In genomic region chr9:58086861-58087260, GRCm38 (mm10) we compare ENCODE assay signal across 20 mouse cellular contexts. TPM values are rescaled to one million over a fixed set of nuclear protein-coding genes. Genes with fewer than 3 reads are reported as not detected.
DNase-seq lines count a peak whose midpoint lies in the region; ATAC-seq lines count a peak whose summit lies in the region.
"Had no signal": no experiment of that assay in that cellular context is flagged by ENCODE, and none has a peak within 500 bp of the region (broad histone marks: within the 10 kb centered on the region; RNA-seq: fewer than 3 reads in every experiment).

No protein-coding gene starts in this region.

- intact Hi-C loops in left cerebral cortex, postnatal 4 days (cut with DNase I) = no loop called here
- intact Hi-C loops in left cerebral cortex, postnatal 14 days (cut with DNase I) = no loop called here

- no peaks in the 10 kb centered on the region for H3K9me3 ChIP-seq in limb, embryonic 12.5 days
- H3K9me3 ChIP-seq in neural tube, embryonic 15.5 days (replicated peaks) = no peaks in the 10 kb centered on the region
- H3K9me3 ChIP-seq: G1E; limb, embryonic 15.5 days had no signal

- no peaks in the 10 kb centered on the region for H3K36me3 ChIP-seq in limb, embryonic 12.5 days
- H3K36me3 ChIP-seq in neural tube, embryonic 15.5 days = no peaks in the 10 kb centered on the region
- H3K36me3 ChIP-seq: G1E; limb, embryonic 15.5 days had no signal

- H3K27ac ChIP-seq in limb, embryonic 12.5 days = 0 out of 2 replicates have a peak overlapping the region, but pooled peaks have one; percentile 23
- H3K27ac ChIP-seq in neural tube, embryonic 15.5 days (replicated peaks) = peak overlapping the region; percentile 45; the same call in 1 of the 2 replicates
- H3K27ac ChIP-seq: limb, embryonic 15.5 days; stomach, postnatal 0 days had no signal

- DNase-seq in cerebellum, postnatal 10 days = peak; percentile 62
- no peak for DNase-seq in cerebellum, postnatal 4 days (ENCODE audit: low spot score in 2 of 2)
- DNase-seq in left cerebral cortex, postnatal 4 days = peak; percentile 57
- DNase-seq in left cerebral cortex, postnatal 14 days (ENCODE audit: low spot score in 2 of 2) = no peak
- DNase-seq in thymus, postnatal 4 days = no peak
- no peak for DNase-seq in lung, postnatal 14 days
- DNase-seq: cerebellum, adult 8-10 months; heart, adult 11 months; kidney, adult 2 months; kidney, postnatal 4 days had no signal

- ATAC-seq in limb, embryonic 12.5 days (ENCODE audit: insufficient number of reproducible peaks, insufficient read depth, low FRiP score, low TSS enrichment, low read depth) = no peak
- ATAC-seq in neural tube, embryonic 15.5 days (ENCODE audit: low FRiP score) = no peak
- ATAC-seq: CD4-positive, CD25-positive, alpha-beta regulatory T cell, adult 4 months had no signal

- H3K4me2 ChIP-seq in limb, embryonic 12.5 days = no peak overlapping the region
- no peak overlapping the region for H3K4me2 ChIP-seq in neural tube, embryonic 15.5 days
- H3K4me2 ChIP-seq: limb, embryonic 15.5 days had no signal

- H3K4me1 ChIP-seq in limb, embryonic 12.5 days (replicated peaks) = peaks cover 62% of the 10 kb centered on the region
- peaks cover 45% of the 10 kb centered on the region for H3K4me1 ChIP-seq in neural tube, embryonic 15.5 days

- peaks cover 18% of the 10 kb centered on the region for H3K27me3 ChIP-seq in limb, embryonic 12.5 days
- H3K27me3 ChIP-seq in neural tube, embryonic 15.5 days (replicated peaks) = no peaks in the 10 kb centered on the region; the same call in 1 of the 2 replicates
- H3K27me3 ChIP-seq: limb, embryonic 15.5 days had no signal

- 62% methylated on average over 7 of the region's 7 CpGs for WGBS in limb, embryonic 12.5 days
- WGBS in neural tube, embryonic 15.5 days = 43% methylated on average over 7 of the region's 7 CpGs

- H3K4me3 ChIP-seq in limb, embryonic 12.5 days (replicated peaks) = no peak overlapping the region
- H3K4me3 ChIP-seq in neural tube, embryonic 15.5 days (replicated peaks) = no peak overlapping the region
- H3K4me3 ChIP-seq: limb, embryonic 15.5 days had no signal

- no peak overlapping the region for H3K9ac ChIP-seq in limb, embryonic 12.5 days (replicated peaks)
- no peak overlapping the region for H3K9ac ChIP-seq in neural tube, embryonic 15.5 days (replicated peaks)
- H3K9ac ChIP-seq: limb, embryonic 15.5 days had no signal

RNA-seq across cellular contexts. Expression of gene Stra6, which starts 23.3 kb away (rescaled TPM):
- total RNA-seq in left cerebral cortex, postnatal 4 days (2021) = 10 to 100 TPM; 10.1 to 12.5 TPM
- total RNA-seq in left cerebral cortex, postnatal 14 days (2021) = 10 to 100 TPM in 1 of 2 experiments, 1 to 10 TPM in 1; 7.7 to 10.4 TPM
- polyA plus RNA-seq in limb, embryonic 12.5 days (2016; fragmentation: Nextera tagmentation; extraction: Ambion mirVana) = 37.5 and 49.0 TPM in 2 replicates
- polyA plus RNA-seq in neural tube, embryonic 15.5 days (2015; fragmentation: Nextera tagmentation; extraction: Ambion mirVana) = 20.6 and 21.5 TPM in 2 replicates
- total RNA-seq: megakaryocyte-erythroid progenitor cell, adult 5-6 weeks had no signal
- polyA plus RNA-seq: G1E; liver, embryonic 16.5 days had no signal

RNA-seq across cellular contexts. Expression of gene Ccdc33, which starts 31.8 kb away (rescaled TPM):
- total RNA-seq in left cerebral cortex, postnatal 4 days (2021) = under 1 TPM; 0.62 to 0.66 TPM
- 1 to 10 TPM in 1 of 2 experiments, under 1 TPM in 1; 0.42 to 1.3 TPM for total RNA-seq in left cerebral cortex, postnatal 14 days (2021)
- 0.19 and 0.42 TPM in 2 replicates for polyA plus RNA-seq in limb, embryonic 12.5 days (2016; fragmentation: Nextera tagmentation; extraction: Ambion mirVana)
- 0.13 and 0.15 TPM in 2 replicates for polyA plus RNA-seq in neural tube, embryonic 15.5 days (2015; fragmentation: Nextera tagmentation; extraction: Ambion mirVana)
- total RNA-seq: gastrocnemius, adult 8-10 months; megakaryocyte-erythroid progenitor cell, adult 5-6 weeks had no signal
- polyA plus RNA-seq: CD4-positive, CD25-positive, alpha-beta regulatory T cell, adult 4 months; G1E; heart, embryonic 14.5 days; kidney, adult 2 months; limb, embryonic 15.5 days; liver, embryonic 16.5 days; stomach, postnatal 0 days had no signal

Comparison
In these comparisons a context has a peak if more than half of its experiments do, and no peak if none do; other contexts are left out.
1. DNase-seq: peak in cerebellum, postnatal 10 days (2 of 2) and left cerebral cortex, postnatal 4 days (single experiment); none in cerebellum, postnatal 4 days (0 of 2), left cerebral cortex, postnatal 14 days (0 of 2), thymus, postnatal 4 days (single experiment) and lung, postnatal 14 days (single experiment).